Mouse (Mus musculus) intestine, embryonic 14.5 days (tissue): ENCODE measurements around the gene Slc44a2. TPM values are rescaled to one million over a fixed set of nuclear protein-coding genes. Genes with fewer than 3 reads are reported as not detected.

ENCODE experiments used
- ATAC-seq: fragments of 200-750 bp; cut with Nextera tagmentation; replicated peaks from 2 replicates; pipeline ENCODE4 v1.8.0; 2017; ENCODE audit warnings: low read depth, moderate number of reproducible peaks, moderate TSS enrichment, moderate library complexity; ENCODE audit not compliant: low FRiP score, low TSS enrichment
- DNase-seq: peaks from one replicate; pipeline ENCODE4 v3.0.0-alpha.2; 2018; ENCODE audit warnings: low spot score
- H3K27ac ChIP-seq: fragments of 300-500 bp; sonication (generic); 2 replicates; pipeline ENCODE4 v1.5.1; 2014; ENCODE audit warnings: low read depth, mild to moderate bottlenecking, control low read depth
- H3K27me3 ChIP-seq: fragments of 300-500 bp; sonication (generic); replicated peaks from 2 replicates; pipeline ENCODE4 v1.6.1; 2014; ENCODE audit warnings: low read length, control low read depth; ENCODE audit not compliant: control insufficient read depth, insufficient read depth
- H3K36me3 ChIP-seq: fragments of 300-500 bp; sonication (generic); 2 replicates; pipeline ENCODE4 v1.6.1; 2014; ENCODE audit warnings: low read length, control low read depth; ENCODE audit not compliant: control insufficient read depth, insufficient read depth
- H3K4me1 ChIP-seq: fragments of 300-500 bp; sonication (generic); replicated peaks from 2 replicates; pipeline ENCODE4 v1.6.1; 2014; ENCODE audit warnings: low read length, control low read depth, mixed read lengths; ENCODE audit not compliant: control insufficient read depth, insufficient read depth
- H3K4me2 ChIP-seq: fragments of 300-500 bp; sonication (generic); 2 replicates; pipeline ENCODE4 v1.6.1; 2014; ENCODE audit warnings: low read length
- H3K4me3 ChIP-seq: fragments of 300-500 bp; sonication (generic); 2 replicates; pipeline ENCODE4 v1.5.1; 2014; ENCODE audit warnings: low read depth, low read length, control low read depth, mixed read lengths
- H3K9ac ChIP-seq: fragments of 300-500 bp; sonication (generic); 2 replicates; pipeline ENCODE4 v1.6.1; 2014; ENCODE audit warnings: mild to moderate bottlenecking, low read length
- H3K9me3 ChIP-seq: fragments of 300-500 bp; sonication (generic); 2 replicates; pipeline ENCODE4 v1.6.1; 2016; ENCODE audit warnings: low read length, control low read depth; ENCODE audit not compliant: control insufficient read depth
- WGBS: fragments of 180-500 bp; shearing (Covaris S2); extraction: QIAGEN DNeasy Blood & Tissue Kit; methylation state at CpG from one replicate; pipeline ENCODE4 v1.1.7; 2014; 5-methylcytosine and 5-hydroxymethylcytosine counted together
- polyA plus RNA-seq: library from polyadenylated mRNA; unstranded; fragments of >200 nt; fragmentation: Nextera tagmentation; extraction: Ambion mirVana; gene quantifications from 2 replicates; pipeline ENCODE4 v1.2.1, GENCODE M21; 2014

The Slc44a2 gene
- polyA plus RNA-seq, 1 experiment from 2014 or later, result 70.1 TPM

DNA sequence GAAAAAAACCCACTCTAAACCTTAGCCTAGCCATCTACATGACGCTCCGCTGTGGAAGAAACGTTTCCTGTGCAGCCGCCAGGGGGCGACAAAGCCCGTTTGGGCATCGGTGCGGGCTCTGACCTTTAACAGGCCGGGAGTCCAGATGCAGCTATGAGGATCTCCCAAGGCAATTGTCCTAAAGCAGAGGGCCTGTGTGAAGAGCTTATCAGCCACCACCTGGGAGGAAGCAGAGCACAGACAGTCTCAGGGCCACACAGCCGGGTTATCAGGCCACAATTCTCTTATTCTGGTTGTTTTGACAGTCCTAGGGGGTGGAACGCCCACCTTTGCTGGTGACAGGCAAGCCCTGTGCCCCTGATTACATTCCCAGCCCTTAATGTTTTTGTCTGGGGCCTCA, 7.1 kb upstream of the Slc44a2 start:
- WGBS, result 8% methylated on average over 11 of the region's 11 CpGs
- peak; percentile 93 for DNase-seq

DNA sequence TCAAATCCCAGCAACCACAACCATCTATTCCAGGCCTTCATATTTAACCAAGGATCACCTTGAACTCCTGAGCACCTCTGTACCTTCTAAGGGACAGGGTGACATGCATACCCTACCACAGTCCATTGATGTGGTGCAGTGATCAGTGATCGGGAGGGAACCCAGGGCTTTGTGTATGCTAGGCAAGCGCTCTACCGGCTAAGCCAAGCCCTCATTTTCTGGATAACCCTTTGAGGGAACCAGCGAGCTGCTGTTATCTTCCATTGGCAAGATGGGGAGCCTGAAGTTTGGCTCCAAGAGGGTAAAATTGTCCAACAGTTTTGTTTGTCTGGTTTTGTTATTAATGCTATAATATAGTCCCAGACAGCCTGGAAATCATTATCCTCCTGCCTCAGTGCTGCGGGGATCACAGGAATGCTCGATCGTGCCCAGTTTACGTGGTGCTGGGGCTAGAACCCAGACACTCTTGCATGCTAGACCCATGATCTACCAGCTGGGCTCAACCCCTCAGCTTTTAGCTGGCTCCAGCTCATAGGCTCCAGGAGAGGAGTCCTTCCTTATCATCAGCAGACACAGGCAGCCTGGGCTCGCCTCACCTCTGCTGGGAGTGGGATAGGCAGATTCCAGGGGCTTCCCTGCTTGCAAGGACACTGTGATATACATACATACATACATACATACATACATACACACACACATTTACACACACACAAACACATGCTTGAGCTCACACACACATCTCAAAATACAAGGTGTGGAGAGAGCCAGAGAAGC, 5.9 kb upstream of the Slc44a2 start:
- DNase-seq (no peak), ATAC-seq (no peak)
- Histone ChIP-seq H3K4me1 (no peaks in the 10 kb centered on the region), H3K27ac (no peak overlapping the region), H3K9me3 (no peaks in the 10 kb centered on the region), H3K4me3 (no peak overlapping the region), H3K9ac (no peak overlapping the region), H3K4me2 (no peak overlapping the region), H3K36me3 (no peaks in the 10 kb centered on the region), H3K27me3 (peaks cover 14% of the 10 kb centered on the region)
- 90% methylated on average over 9 of the region's 9 CpGs for WGBS

More for the DNA sequence above, 7.1 kb upstream of the Slc44a2 start:
- Histone ChIP-seq H3K4me1 (no peaks in the 10 kb centered on the region), H3K4me2 (no peak overlapping the region), H3K36me3 (no peaks in the 10 kb centered on the region), H3K27me3 (peaks cover 14% of the 10 kb centered on the region), H3K9ac (no peak overlapping the region), H3K9me3 (no peaks in the 10 kb centered on the region), H3K27ac (no peak overlapping the region), H3K4me3 (no peak overlapping the region)
- ATAC-seq, result peak; percentile 80

DNA sequence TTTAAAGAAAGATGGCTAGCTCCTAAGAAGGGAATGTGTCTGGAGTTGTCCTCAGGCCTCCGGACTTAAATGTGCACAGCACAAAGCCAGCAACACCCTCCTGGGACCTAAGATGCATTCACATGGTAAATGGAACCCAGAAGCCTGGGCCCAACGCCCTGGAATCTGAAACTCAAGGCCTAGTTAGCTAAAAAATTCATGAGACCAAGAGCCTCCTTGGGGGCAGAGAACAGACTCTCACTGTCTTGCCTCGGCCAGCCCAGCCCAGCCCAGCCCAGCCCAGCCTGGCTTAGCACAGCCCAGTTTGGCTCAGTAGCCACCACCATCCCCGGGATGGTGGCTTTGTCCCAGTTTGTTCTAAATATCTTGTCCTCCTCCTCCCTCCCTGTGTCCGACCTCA, 5.1 kb upstream of the Slc44a2 start:
- Histone ChIP-seq H3K27me3 (peaks cover 14% of the 10 kb centered on the region), H3K9ac (no peak overlapping the region), H3K4me3 (no peak overlapping the region), H3K4me1 (no peaks in the 10 kb centered on the region), H3K36me3 (no peaks in the 10 kb centered on the region), H3K9me3 (no peaks in the 10 kb centered on the region), H3K27ac (no peak overlapping the region), H3K4me2 (no peak overlapping the region)
- DNase-seq, result no peak
- no peak for ATAC-seq
- 54% methylated on average over 5 of the region's 5 CpGs for WGBS

DNA sequence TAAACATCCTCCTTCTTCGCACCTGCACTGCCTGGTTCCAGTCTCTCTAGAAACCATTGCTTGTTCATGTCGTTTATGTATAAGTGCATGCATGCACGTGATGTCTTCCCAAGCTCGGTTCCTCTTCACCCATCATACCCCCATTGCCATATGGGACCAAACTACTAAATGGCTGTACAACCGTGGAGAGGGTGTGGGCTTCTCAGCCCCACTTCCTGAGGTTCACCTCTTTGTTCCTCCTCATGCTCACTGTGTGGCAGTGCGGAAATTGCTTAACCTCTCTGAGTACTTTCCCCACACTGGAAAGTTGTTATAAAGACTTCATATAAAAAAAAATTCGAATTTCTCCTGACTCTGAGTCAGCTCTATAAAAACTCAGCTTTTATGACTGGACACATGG, 3.8 kb upstream of the Slc44a2 start:
- peaks cover 11% of the 10 kb centered on the region for H3K27me3 ChIP-seq
- no peaks in the 10 kb centered on the region for H3K9me3 ChIP-seq
- ATAC-seq (no peak), DNase-seq (no peak)
- H3K4me3 ChIP-seq, result no peak overlapping the region
- peaks cover 3% of the 10 kb centered on the region for H3K4me1 ChIP-seq
- H3K9ac ChIP-seq, result no peak overlapping the region
- no peak overlapping the region for H3K27ac ChIP-seq
- H3K36me3 ChIP-seq, result no peaks in the 10 kb centered on the region
- WGBS, result 74% methylated on average over 7 of the region's 7 CpGs
- H3K4me2 ChIP-seq, result no peak overlapping the region

DNA sequence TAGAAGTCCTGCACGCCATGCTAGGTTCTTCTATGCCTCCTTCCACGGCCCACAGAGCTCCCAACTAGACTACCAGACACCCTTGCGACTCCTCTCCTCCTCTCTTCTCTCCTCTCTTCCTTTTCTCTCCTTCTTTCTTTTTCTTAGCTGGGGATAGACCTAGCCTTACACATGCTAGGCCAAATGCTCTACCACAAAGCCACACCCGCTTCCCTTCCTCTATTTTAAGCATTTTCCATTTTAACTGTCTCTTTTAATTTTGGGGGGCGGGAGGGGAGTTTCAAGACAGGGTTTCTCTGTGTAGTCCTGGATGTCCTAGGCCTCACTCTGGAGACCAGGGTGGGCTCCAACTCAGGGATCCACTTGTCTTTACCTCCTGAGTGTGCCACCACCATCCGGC, 1.7 kb upstream of the Slc44a2 start:
- Histone ChIP-seq H3K36me3 (no peaks in the 10 kb centered on the region), H3K27me3 (no peaks in the 10 kb centered on the region), H3K4me2 (no peak overlapping the region), H3K27ac (no peak overlapping the region), H3K9ac (no peak overlapping the region), H3K4me3 (no peak overlapping the region), H3K9me3 (no peaks in the 10 kb centered on the region), H3K4me1 (peaks cover 11% of the 10 kb centered on the region)
- ATAC-seq, result no peak
- no peak for DNase-seq
- 90% methylated on average over 6 of the region's 6 CpGs for WGBS

DNA sequence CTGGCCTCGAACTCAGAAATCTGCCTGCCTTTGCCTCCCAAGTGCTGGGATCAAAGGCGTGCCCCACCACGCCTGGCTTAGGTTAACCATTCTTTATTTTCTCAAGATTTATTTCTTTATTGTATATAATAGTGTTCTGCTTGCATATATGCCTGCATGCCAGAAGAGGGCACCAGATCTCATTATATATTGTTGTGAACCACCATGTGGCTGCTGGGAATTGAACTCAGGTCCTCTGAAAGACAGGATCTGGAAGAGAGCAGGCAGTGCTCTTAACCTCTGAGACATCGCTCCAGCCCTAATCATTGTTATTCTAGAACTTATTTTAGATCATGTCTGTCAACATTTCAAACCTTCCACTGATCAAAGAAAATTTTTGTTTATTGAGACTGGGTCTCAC, 995 bp upstream of the Slc44a2 start:
- no peak overlapping the region for H3K4me3 ChIP-seq
- DNase-seq (no peak), ATAC-seq (no peak)
- H3K9me3 ChIP-seq, result no peaks in the 10 kb centered on the region
- H3K27ac ChIP-seq, result no peak overlapping the region
- 91% methylated on average over 4 of the region's 4 CpGs for WGBS
- no peaks in the 10 kb centered on the region for H3K27me3 ChIP-seq
- H3K4me1 ChIP-seq, result peaks cover 11% of the 10 kb centered on the region
- no peaks in the 10 kb centered on the region for H3K36me3 ChIP-seq
- H3K4me2 ChIP-seq, result no peak overlapping the region
- no peak overlapping the region for H3K9ac ChIP-seq

DNA sequence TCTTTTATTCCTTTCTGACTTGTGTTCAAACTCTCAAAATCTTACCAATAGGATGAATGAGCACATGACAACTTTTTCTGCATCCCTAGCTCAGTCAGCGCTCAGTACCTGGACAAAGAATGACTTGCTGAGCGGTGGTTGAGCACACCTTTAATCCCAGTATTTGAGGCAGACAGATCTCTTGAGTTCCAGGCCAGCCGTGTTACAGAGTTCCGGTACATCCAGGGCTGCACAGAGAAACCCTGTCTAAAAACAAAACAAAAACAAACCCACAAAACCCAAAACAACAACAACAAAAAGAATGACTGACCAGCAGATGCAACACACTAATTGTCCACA, 249 bp upstream of the Slc44a2 start:
- DNase-seq, result no peak
- Histone ChIP-seq H3K27ac (no peak overlapping the region), H3K4me1 (peaks cover 11% of the 10 kb centered on the region), H3K9ac (peak overlapping the region; percentile 61), H3K4me2 (peak overlapping the region; percentile 86), H3K4me3 (peak overlapping the region; percentile 70), H3K9me3 (no peaks in the 10 kb centered on the region), H3K36me3 (no peaks in the 10 kb centered on the region), H3K27me3 (no peaks in the 10 kb centered on the region)
- WGBS, result 26% methylated on average over 4 of the region's 4 CpGs
- ATAC-seq, result no peak; the same call in 1 of the 2 replicates

DNA sequence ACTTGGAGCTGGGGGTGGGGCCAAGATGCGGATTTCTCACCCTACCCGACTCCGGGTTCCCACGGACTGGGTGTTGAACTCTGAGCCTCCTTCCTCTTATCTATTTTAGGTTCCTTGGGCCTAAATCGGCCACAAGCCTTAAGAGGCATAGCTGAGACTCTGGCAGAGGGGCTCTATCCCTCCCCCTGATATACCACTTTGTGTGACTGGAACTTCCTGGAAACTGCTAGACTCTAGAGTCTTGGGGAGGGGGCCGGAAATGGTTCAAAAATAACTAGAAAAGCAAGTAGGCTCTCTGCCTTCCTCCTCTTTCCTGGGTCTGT, 976 bp downstream of the Slc44a2 start:
- H3K4me3 ChIP-seq, result peak overlapping the region; percentile 70
- H3K9me3 ChIP-seq, result no peaks in the 10 kb centered on the region
- H3K4me2 ChIP-seq, result peak overlapping the region; percentile 86
- peaks cover 11% of the 10 kb centered on the region for H3K4me1 ChIP-seq
- ATAC-seq (no peak; the same call in 1 of the 2 replicates), DNase-seq (peak; percentile 56)
- H3K27ac ChIP-seq, result no peak overlapping the region
- no peaks in the 10 kb centered on the region for H3K36me3 ChIP-seq
- H3K27me3 ChIP-seq, result no peaks in the 10 kb centered on the region
- peak overlapping the region; percentile 61 for H3K9ac ChIP-seq
- 13% methylated on average over 6 of the region's 6 CpGs for WGBS

DNA sequence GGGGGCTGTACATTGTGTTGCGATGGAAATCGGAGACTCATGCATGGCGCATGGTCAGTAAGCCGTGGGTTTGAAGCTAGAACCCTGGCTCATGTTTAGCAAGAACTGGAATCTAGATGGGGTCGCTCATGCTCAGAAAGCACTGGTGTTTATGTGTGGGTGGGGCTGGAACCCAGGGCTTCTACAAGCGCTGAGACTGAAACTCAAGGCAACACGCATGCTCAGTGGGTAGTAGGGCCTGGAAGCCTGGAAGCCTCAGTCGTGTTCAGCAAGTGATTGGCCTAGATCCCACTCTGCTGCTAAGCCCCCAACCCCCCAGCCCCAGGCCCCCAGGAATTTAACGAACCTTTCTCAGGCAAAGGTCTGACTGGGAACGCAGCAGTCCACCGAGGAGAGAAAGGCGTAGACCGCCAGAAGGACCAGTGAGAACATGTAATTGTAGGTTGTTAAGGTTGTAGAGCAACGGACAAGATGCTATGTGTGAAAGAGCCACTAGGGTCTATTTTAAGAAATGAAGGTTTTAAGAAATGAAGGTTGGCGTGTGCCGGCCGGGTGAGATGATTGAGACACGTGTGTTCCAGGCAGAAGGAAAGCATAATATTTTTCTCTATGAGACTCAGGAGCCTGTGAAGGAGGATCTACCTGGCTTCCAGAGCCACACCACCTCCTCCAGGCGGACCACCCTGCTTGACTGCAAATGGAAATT, 1.9 kb downstream of the Slc44a2 start:
- 88% methylated on average over 19 of the region's 19 CpGs for WGBS
- no peak for ATAC-seq
- no peak overlapping the region for H3K4me3 ChIP-seq

More for the DNA sequence above, 1.9 kb downstream of the Slc44a2 start:
- Histone ChIP-seq H3K27me3 (no peaks in the 10 kb centered on the region), H3K9me3 (no peaks in the 10 kb centered on the region), H3K27ac (no peak overlapping the region), H3K36me3 (no peaks in the 10 kb centered on the region), H3K4me2 (peak overlapping the region; percentile 86; the same call in 1 of the 2 replicates), H3K4me1 (peaks cover 11% of the 10 kb centered on the region), H3K9ac (no peak overlapping the region)
- DNase-seq, result no peak
